Mouse (Mus musculus): ENCODE data around the gene Ddit4.
A peak's percentile ranks its signal among the peaks of the same experiment; 100 is the strongest.

The Ddit4 gene

DNA sequence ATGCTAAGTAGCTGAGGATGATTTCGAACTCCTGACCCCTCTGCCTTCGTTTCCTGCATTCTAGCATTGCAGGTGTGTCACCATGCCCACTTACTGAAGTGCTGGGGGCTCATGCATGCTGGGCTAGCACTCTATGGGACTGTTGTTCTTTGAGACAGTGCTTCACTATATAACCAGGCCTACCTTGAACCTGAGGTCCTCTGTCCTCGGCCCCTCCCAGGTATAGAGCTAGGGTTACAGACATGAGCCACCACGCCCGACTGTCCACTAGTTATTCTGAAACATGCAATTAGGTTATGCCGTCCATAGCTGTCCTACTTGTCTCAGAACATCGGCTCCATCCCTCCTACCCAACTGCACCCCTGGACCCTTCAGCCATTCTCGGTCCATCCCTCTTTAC is 20.2 kb upstream of the Ddit4 start:
- DNase-seq, result no peak

DNA sequence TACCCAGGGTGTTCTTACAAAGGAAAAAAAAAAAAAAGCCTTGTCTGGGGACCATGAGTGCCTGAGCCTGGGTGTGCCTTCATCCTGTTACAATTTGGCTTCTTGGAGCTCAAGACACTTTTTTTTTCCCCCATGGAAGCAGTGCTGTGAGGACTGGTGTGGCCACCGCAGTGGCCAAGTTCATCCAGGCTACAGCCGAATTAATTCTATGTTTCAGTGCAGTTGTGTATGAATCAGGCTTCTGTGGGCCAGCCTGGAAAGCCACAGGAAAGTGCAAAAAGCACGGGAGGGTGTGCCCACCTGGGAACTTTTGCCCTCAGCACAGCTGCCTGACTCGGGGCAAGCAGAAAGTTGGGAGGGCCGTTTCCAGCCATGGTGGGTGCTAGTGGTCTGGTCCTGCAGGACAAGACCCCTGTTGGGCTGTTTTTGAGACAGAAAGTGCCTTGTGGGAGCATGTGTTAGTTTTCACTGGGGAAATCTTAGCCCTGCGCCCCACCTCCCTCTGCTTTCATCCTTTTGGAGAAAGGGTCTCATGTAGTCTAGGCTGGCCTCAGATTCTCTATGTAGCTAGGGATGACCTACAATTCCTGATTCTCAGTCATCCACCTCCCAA is 18.9 kb upstream of the Ddit4 start:
- DNase-seq, result no peak

DNA sequence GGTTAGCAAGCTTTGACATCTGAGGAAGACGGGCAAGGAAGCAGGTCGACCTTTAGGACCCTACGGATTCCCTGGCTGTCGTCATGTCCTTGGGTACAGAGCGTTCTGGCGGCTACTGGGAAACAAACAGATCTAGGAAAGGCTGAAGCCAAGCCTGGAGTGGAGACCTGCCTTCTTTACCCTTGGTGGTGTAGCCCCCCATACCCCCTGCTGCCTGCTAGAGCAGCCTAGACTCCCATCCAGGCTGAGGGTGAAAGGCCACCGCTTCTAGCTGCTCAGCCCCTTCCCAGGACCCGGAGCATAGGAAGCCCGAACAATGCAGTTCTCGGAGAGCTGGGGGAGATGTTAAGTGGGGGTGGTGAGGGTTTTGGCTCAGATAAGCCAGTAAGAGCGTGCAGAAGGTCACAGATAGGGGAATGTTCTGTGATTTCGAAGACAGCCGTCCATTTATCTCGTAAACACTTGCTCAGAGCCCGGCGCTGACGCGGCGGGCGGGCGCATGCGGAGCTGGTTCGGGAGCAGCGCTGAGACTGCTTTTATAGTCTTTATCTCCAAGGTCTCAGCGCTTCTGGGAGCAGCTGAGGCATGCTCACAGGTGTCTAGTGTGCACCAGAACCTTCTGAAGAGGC is 18.3 kb upstream of the Ddit4 start:
- peak; percentile 63 for DNase-seq

DNA sequence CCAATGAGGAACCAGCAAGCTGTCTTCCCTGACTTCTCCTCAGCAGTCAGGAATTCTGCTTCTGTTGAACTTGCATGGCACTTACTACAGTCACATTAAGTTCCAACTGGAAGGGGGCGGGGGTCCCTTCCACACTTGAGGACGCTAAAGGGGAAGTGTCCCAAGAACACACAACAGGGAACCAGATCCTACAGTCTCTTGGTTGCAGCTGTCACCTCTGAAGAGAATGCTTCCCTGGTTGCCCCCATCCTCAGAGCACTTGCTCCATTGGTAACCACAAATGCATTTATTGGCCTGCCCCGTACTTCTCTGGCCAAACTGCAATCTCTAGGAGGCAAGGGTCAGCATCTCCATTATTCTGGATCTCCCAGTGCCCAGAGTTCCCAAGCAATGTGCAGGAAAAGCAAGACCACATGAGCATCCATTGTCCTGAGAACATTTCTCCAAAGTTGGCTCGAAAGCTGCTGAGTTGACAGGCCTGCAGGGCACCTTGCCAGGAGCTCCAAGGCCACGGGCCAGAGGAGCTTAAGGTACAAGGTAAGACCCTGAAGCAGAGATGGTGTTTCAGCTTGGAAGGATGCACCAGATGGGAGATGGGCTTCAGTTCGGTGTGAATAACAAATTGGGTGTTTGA is 15.8 kb upstream of the Ddit4 start:
- DNase-seq, result peak; percentile 76

DNA sequence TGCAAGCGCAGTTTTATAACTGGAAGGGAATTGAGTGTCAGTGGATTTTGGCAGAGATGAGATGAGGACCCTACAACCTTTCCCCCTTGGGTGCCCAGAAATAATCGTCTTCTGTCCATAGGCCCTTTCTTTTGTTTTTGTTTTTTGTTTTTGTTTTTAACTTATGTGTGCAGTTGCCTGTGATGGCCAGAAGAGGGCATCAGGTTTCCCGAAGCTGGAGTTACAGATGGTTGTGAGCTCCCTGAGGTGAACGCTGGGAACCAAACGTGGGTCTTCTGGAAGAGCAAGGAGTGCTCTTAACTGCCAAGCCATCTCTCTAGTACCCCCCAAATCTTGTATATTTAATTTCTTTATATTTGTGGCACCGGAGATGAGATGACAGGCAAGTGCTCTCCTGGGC is 15.1 kb upstream of the Ddit4 start:
- DNase-seq, result no peak

DNA sequence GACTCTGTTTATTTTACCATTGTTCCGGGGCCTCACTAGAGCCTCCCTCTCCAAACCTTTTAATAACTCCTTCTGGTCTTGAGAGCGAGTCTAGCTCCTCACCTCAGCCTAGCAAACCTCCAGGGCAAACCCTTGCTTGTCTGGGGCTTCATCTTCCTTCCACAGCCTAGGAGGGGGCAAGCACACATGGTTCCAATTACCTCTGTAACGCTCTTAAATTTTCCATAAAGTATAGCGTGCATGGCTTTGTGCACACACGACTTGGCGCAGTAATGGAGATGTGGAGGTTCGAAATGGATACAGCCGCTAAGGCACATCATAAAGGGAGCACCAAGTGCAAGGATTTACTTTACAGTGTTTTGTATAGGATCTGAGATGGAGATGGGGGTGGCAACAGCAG is 14.2 kb upstream of the Ddit4 start:
- DNase-seq, result no peak

DNA sequence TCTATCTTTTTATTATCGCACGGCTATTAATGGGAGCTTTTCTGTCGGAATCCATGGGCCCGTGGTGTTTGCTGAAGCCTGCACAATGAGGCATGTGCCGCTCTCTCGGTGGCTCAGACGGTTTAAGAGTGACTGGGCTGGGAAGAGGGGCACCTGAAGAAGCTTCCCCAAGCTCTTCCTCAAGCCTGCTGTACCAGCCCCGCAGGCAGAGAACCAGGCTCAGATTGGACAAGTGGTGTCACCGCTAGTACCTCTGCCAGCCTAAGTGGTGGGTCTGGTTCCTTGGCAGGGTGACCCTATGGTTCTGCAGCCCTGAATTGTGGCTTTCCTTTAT is 13.7 kb upstream of the Ddit4 start:
- no peak for DNase-seq

DNA sequence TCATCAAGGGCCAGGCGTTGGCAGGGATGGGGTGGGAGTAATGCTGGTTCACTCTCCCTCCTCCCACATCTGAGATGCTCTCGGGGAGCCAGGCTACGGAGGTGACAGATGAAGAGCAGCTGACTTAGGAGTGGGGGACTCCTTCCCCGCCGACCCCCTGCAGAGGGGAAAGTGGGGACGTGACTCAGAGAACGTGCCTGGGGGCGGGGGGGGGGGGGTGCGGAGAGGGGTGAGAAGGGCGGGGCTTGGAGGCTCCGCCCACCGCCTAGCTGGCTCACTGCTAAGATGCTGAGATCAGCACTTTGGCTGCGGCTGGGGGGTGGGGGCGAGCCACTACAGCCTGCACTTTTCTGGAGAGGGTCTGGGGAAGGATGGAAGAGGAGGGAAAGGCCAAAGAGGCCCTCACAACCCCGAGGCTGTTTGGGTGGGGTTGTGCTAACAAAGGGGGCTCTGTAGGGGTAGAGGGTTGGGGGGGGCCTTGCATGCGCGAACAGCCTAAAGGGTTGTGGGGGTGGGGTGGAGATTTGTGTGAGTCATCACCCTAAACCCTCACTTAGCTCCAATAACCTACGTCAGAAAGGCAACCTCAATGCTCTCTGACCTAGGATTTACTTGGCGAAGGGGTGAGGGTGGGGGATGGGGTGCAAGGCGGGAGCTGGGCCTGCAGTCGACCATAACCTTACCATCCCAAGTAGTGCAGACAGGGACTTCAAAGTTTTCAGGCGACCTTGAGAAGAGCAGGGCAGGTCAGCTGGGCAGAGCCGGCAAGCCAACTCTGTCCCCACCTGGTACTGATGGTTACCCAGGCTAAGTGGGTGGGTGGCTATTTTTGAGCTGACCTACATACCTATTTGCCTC is 13.1 kb upstream of the Ddit4 start:
- DNase-seq, result no peak

DNA sequence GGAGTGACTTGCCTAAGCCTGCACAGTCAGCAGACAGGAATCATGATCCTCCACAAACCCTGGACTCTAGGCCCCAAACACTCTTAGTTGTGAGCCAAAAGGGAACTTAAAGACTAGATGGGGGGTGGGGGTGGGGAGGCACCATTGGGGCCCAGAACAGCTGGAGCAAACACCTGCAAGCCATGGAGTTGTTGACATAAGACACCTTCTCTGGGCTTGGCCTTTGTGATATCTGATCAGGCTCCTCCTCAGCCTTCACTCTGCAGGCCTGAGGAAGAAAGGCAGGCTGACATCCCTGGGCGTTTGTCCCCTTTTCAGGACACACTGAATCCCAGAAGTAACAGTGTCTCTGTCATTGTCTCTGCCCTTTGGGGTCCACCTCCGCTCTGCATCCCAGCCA is 12.0 kb upstream of the Ddit4 start:
- no peak for DNase-seq

DNA sequence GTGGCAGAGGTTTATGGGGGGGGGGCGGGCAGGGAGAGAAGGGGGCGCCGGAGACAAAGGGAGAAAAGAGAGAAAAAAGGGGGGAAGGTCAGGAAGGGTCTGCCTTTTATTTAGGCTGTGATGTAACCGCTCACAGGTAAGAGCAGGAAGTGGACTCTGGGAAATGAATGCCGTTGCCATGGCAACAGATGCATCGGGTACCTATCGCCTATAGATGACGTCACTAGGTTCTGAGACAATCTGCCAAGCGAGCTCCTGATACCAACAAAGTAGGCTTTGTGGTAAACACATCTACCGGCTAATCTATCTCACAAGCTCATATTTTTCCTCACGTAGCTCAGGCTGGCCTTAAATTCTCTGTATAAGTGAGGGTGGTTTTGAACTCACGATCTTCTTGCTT is 7.9 kb upstream of the Ddit4 start:
- DNase-seq, result no peak

DNA sequence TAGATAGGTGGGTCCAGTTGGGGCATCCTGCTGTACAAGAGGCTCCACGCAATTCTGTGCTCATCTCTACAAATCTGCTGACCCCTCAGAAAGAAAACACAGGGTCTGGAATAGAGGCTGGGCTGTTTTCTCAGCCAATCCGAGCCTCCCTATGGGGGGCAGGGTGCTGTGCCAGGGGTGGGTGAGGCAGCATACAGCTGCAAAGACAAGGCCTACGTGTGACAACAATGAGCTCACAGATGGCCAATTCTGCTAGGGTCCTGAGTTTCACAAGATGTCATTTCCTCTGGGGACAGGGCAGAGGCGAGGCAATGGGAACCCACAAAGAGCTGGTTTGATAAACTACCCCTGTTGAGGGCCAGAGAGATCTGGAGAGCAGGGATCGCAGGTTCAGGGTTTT is 6.8 kb upstream of the Ddit4 start:
- no peak for DNase-seq

DNA sequence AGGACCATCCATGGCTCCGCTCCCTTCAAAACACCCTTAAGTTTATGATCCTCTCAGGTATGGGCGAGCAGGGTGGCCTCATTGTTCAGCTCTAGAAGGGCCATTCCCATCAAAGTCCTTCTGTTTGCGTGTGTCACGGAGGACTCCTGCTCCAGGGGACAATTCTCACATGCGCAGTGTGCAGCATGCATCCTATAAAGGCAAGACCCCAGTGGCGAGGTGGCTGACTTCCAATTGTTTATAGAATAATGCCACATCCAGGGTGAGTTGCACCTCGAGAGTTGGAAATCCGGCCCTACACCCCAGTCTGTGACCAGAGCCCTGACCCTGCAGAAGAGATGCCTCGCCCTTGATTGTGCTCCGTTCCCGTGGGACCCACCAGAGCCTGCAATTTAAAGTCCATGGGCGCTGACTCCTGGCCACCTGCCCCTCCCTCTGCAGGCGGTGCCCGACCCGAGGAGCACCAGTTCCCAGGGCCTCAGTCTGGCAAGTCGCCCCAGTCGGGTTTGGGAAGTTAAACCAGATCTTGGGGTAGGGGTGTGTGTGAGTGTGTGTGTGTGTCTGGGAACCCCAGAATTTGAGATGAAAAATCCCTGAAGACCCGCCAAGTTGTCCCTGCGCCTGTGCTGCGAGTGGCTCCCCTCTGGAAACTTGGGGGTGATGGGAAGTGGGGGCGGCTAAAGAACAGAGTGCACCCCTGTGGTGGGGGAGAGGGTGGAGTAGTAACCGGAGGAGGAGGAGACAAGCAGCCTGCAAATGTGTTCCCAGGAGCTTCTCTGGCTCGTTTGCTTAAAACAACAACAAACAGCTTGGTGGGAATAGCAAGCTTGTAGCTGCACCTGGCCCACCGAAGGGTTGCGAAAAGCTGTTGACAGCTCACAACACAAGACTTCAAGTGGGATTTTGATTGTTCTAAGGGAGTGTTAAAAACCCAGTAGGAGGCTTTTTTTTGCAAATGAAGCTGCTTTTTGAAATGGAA is 5.8 kb upstream of the Ddit4 start:
- no peak for DNase-seq

DNA sequence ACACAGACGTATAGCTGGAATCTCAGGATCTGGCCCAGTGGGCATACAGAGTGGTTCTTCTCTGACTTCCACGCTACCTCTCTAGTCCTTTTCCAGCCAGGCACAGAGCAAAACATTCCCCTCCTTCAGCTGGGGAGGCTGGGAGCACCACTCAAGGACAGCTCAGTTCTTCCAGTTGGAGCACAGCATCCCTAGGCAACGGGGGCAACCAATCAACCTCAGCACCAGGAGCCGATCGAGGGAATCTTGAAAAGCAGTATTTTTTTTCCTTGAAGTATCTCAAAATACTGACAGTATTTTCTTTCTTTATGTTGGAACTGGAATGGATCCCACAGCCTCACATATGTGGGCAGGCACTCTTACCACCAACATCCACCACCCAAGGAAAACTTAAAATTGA is 5.0 kb upstream of the Ddit4 start:
- no peak for DNase-seq

DNA sequence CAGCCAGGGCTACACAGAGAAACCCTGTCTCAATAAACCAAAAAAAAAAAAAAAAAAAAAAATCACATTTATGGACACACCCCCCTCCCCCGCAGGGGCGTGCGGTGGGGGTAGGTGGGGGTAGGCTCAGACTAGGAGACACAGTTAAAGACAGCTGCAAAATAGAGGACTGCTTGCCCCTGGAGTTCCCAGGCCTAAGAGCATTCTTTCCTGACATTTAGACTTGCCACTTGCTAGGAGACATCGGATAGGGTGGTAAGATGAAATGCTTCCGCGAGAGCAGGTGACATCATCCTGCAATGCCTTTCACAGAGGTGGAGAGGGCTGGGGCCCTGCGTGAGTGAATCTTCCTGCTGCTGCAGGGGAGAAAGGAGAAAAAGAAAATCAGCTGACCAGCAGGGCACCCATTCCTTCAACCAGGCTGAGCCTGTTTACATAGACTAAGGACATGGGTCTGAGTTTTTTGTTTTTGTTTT is 2.0 kb upstream of the Ddit4 start:
- DNase-seq, result no peak

DNA sequence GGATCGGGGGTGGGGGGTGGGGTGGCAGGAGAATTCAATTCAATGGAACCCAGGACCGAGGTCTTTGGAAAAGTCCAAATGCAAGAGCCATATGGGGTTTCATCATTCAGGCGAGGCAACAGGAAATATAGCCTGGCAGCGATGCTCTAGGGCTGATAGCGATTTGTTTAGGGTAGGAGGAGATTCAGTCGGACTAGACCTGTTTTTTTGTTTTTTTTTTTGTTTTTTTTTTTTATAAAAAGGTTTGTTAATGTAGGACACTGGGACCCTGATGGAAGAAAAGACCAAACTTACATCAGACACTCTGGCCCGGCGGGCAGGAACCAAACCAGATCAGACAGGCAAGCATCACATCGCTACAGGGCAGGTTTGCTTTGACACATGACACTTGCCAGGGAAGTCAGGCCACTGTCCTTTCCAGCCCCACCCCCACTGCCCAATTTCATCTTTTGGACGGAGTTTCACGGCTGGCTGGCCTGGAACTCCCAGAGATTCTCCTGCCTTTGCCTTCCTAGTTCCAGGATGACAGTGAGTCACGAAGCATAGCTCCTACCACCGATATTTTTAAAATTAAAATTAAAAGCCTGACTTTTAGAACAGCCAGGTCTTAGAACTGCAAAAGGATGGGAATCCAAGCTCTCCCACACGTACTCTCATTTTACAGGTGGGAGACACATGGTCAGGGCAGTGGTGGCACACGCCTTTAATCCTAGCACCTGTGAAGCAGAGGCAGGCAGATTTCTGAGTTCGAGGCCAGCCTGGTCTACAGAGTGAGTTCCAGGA is 1.3 kb upstream of the Ddit4 start:
- no peak for DNase-seq

DNA sequence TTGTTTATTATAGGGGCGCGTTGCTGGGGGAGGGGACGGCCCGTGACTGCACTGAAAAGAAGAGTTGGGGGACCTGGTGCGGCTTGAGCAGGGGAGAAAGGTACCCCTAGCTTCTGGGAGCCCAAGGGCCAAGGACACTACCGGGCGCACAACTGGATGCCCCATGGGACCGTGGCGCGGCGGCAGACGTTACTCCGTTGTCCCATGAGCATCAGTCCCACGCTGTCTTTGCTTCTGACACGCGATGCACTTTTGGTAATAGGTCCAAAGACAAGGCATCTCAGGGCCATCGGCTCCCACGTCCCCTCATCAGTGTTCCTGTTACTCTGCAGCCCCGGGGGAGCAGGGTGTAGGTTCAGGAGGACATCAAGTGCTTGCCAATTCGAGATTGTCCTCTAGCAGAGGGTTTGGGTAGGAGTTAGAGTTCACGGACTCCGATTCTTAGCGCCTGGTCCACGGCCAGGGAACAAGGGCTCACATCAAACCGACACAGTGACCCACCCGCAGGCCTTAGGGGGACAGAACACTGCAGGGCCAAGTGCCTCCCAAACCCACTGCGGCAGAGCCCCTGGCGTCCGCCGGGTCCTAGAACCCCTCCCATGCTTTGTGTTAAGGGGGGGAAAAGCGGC is 632 bp upstream of the Ddit4 start:
- DNase-seq, result no peak

DNA sequence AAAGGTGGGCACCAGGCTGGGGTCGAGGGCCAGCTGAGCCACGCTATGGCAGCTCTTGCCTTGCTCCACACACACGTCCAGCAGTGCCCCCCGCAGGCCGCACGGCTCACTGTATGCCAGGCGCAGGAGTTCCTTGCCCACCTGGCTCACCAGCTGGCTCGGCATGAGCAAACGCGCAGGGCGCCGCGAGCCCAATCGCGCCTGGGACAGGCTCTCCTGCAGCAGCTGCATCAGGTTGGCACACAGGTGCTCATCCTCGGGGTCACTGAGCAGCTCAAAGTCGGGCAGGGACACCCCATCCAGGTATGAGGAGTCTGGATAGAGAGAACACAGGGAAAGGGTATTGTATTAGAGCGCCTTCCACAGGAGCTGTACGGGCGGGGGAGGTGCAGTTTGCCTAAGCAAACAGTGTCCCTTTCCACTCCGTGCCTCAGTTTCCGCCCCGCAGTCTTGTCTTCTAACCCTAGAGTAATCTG is 880 bp downstream of the Ddit4 start:
- peak; percentile 85 for DNase-seq

DNA sequence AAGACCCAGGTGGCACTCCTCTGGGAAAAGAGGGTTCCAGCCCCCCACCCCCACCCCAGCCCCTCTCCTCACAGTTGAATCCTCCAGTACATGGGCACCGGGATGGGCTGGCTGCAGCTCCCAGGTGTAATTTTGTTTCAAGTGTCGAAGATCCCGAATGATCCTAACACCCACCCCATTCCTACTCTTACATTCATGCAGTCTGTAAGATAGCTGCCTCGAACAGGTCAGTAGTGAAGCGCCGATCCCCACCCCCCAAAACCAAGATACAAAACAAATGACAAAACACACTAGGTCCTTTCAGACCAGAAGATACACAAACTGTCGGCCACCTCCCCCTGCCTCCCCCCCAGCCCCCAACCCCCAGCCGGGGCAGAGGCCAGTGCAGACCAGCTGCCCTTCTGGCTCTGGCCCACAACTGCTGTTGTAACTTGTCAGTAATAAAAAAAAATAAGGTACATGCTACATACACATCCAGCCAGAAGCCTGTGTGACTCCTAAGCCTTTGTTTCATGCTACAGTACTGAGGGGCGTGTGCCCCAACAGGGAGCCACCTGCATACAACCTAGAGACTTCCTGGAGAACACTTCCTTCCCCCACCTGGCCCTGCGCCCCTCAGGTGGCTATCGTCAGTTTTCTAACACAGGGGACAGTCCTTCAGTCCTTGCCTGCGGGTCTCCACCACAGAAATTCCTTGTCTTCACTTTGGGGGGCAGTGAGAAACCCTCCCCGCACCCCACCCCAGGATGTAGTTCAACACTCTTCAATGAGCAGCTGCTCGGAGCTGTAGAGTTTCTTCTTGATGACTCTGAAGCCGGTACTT is 1.6 kb downstream of the Ddit4 start:
- DNase-seq, result no peak

DNA sequence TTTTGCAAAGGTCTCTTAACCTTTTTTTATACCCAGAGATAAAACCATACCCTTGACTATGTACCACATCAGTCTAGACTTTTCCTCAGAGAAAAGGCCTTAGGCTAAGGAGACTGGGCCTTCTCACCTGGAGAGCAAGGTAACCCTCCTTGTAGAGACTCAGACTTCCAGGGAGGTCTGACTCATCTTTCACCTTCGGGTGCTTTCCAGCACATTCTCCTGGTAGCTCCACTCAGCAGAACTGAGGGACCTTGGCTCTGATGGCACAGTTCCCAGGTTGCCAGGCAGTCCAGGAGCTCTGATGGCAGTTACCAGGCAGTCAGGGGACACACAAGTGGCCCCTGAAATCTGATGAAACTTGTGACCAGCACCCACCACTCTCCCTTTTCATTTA is 2.4 kb downstream of the Ddit4 start:
- peak; percentile 63 for DNase-seq
